Mouse (Mus musculus) cerebellum, adult 18-20 months (tissue): ENCODE measurements at regions not wholly inside any gene's neighbourhood (a gene's known extent, or its start where the extent isn't known, plus 50 kb on each side); places are given as distances from the start of the nearest gene placed in this dataset.
"Not testable (repeated sequence)": the region's sequence is repeated elsewhere in the genome, so short reads cannot be mapped to it uniquely, and the experiment has no call there.

ENCODE experiments used
- DNase-seq, 2 experiments: peaks; one replicate each; pipeline ENCODE4 v3.0.0; 2021

DNA sequence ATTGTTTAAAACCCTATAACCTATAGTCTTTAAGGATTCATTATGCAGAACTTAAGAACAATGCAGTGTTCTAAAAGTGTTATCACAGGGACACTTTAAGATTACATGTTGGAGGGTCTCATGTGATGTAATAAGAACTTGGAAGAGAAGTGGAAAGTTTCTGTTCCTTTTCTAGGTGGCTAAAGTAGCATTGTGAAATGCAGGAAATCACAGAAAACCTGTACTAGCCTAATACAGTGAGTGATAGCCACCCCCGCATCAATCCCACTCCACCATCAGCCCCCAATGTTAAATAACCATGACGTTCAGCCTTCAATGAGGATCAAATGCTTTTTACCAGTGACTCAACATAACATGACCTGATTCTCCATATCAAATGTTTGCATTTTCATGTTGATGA is 147.4 kb upstream of the Palmd start:
- DNase-seq = no peak

DNA sequence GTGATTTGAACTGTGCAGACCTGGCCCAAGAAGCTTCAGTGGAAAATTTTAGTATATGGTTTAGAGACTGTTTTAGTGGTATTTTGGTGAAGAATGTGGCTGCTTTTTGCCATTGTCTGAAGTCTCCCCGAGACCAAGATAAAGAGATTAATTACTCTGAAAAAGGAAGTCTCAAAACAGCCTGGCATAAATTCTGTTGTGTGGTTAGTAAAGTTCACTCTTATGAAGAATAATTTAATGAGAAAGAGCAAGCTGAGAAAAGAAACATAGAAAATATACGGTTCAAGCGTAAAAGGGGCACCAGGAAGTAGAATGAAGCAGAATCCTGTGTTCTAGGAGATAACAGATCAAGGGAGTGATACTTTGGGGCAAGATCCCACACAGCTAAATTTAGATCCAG is 144.0 kb upstream of the Palmd start:
- DNase-seq = no peak

- no peak for DNase-seq
Observed at GRCm38 (mm10) chr3:117112304-117112703, 143.5 kb upstream of the Palmd start.

GRCm38 (mm10) chr3:117108966-117109700 is 140.3 kb upstream of the Palmd start:
- DNase-seq = no peak

DNA sequence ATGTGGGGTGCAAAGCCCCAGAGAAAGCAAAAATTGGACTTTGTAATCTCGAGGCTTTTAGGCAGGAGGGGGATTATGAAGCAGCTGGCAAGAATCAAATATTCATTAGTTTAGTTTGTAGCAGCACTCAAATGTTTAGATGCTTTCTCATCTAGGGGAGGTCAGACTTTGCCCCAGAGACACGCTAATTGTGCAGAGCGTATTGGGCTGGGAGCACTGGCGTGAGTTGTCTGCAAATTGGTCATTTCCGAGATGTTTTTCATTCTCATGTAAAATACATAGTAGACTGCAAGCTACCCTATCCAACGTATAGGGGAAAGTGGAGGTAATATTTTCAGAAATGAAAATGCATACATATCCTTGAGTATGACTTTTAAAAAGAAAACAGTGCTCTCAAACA is 139.2 kb upstream of the Palmd start:
- DNase-seq = no peak

GRCm38 (mm10) chr3:117107378-117107777 is 138.6 kb upstream of the Palmd start:
- DNase-seq = no peak

DNA sequence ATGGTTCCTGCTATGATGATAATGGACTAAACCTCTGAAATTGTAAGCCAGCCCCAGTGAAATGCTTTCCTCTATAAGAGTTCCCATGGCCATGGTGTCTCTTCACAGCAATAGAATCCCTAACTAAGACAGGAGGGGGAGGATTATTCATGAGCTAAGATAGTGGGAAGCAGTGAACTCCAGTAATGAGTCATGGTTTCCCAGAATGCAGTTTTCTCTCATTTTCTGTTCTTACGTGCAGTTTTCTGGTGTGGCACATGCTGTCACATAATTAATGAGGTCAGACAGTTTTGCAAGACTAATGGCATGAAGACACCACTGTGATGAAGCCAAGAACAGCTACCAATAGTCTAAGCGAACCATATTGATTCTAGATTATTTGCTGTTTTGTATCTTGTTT is 118.9 kb upstream of the Palmd start:
- no peak for DNase-seq

GRCm38 (mm10) chr3:117076734-117077133 is 107.9 kb upstream of the Palmd start:
- DNase-seq = no peak

GRCm38 (mm10) chr3:117073399-117073798 is 104.6 kb upstream of the Palmd start:
- no peak for DNase-seq

- no peak for DNase-seq
Observed at GRCm38 (mm10) chr3:117072998-117073397, 104.2 kb upstream of the Palmd start.

DNA sequence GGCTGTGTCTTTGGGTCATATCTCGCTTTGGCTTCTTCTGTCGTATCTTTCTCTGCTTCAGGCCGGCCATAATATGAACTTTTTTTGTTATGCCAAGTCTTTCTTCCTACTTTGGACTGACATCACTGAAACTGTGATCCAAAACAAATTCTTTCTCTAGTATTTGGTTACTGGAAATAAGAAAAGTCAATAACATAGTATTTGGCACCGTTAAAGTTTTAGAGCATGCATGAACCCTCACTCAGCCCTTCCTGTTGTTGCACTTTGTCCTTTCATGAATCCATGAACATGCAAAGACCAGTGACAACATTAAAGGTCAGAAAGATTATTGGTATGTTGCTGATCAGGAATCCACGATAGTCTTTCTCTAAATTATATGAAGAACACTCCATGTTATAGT is 103.1 kb upstream of the Palmd start:
- DNase-seq = no peak

GRCm38 (mm10) chr3:117067470-117068053 is 98.8 kb upstream of the Palmd start:
- no peak for DNase-seq

GRCm38 (mm10) chr3:117065904-117066303 is 97.1 kb upstream of the Palmd start:
- DNase-seq = no peak

GRCm38 (mm10) chr3:117061831-117062230 is 93.0 kb upstream of the Palmd start:
- DNase-seq = no peak

GRCm38 (mm10) chr3:117061182-117061581 is 92.4 kb upstream of the Palmd start:
- DNase-seq = no peak

DNA sequence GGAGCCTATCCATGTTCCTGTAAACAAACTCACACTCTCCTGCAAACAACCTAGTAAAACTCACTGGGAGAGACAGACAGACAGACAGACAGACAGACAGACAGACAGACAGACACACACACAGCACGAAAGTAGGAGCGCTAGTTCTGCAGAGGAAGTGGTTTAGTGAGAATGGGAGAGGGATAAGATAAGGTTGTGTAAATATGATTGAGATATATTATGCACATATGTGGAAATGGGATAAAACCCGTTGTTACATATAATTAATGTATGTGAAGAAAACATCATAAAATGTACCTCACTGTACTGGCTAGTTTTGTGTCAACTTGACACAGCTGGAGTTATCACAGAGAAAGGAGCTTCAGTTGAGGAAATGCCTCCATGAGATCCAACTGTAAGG is 85.9 kb upstream of the Palmd start:
- DNase-seq = not testable (repeated sequence)

DNA sequence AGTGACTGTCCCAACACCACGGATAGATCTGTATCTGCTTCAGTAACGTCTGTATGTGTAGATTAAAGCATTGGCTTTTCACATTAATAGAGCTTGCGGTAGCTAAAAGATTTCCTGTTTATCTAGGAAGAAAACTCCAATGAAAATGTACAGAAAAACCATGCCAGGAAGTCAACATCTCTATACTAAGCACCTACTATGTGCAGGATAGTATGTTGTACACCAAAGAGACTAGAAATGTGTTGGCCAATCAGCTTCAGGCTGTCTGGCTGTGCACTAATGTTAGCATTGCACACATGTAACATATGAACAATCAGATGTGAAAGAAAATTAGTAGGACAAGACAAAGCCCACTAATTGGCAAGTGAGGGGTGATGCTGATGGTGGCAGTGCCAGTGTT is 82.6 kb upstream of the Palmd start:
- no peak for DNase-seq

GRCm38 (mm10) chr3:117050909-117051308 is 82.1 kb upstream of the Palmd start:
- no peak for DNase-seq

DNA sequence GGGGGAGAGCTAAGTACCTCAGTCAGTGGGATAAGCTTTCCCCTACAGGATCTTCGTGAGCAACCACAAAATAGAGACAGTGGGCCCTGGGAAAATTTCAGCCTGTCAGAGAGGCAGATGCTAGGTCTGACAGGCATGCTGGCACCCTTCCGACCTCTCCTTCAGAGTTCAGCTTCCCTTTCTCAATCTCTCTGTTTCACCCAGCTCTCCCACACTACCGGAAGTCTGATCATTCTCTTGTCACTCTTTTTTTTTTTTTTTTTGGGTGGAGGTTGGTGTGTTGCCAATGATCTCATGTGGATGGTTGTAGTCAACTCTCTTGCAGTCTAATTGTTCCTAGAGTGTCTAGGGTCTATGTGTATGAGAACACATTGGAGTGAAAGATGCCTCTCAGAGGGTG is 80.6 kb upstream of the Palmd start:
- no peak for DNase-seq

DNA sequence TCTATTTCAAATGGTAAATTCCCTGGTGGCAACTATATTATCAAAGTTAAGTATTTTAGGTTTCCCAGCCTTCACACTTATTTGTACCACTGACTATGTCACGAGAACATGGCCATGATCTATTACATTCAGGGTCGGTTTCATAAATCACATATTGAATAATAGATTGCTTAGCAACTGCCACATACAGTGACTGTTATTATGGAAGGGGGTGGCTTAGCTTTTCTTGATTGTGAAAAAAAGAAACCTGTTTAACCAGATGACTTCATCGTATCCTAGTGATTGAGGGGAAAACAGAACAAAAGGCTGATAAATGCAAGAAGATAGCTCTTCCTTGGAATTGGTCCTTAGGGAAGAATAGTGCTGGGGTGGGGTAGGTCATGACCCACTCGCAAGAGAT is 76.0 kb upstream of the Palmd start:
- no peak for DNase-seq

DNA sequence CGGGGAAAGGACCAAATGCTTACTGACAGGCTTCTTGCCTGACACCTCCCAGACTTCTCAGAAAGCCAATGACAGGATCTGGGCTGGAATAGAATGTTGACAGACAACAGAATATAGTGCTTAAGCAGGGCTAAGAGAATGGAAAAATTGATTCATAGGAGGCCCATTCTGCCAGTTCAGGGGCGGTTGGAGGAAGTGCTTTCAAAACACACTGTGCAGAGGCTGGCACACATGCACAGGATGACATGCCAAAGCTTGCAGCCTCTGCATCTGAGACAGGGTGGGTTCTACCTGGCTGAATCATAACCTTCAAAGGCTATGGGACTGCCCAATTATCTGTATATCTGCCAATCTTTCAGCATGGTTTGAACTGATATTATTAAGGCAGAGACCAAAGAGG is 75.5 kb upstream of the Palmd start:
- no peak for DNase-seq

GRCm38 (mm10) chr3:117038928-117039300 is 70.1 kb upstream of the Palmd start:
- DNase-seq = no peak

DNA sequence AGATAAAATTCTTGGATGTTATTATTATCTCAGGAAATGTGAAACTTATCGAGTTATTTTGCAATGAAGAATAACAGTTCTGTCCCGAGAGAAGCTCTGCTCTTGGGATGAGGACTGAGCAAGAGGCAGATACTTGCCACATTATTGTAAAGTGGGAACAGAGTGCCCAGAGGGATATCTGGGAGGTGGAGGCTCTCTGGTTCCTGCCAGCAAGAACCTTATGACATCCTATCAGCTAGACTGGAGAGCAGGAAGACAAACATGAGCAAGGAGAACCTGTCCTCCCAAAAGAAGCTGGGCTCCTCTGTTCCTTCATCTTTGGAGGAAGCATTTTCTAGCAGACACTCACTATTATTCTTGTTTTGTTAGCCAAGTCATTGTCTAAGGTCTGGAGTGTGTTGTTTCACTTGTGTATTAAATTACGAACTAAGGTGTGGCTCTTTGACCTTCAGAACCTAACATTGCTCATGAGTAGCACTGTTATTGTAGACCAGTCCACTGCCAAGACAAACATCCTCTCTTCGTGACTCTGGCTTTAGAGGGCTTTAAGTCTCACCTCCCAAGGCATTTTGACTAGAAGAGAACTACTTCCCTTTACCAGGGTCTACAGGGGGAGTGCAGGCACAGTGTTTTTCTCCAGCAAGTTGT is 69.6 kb upstream of the Palmd start:
- no peak for DNase-seq
